Mouse (Mus musculus) urinary bladder, postnatal 4 days (tissue): Measurements from ENCODE around the gene Pdzd4.

Source experiments
- DNase-seq, 2 experiments: peaks; one replicate each; pipeline ENCODE4 v3.0.0; 2021 to 2022; ENCODE audit warnings: low spot score in 2 of 2

Pdzd4 gene

DNA sequence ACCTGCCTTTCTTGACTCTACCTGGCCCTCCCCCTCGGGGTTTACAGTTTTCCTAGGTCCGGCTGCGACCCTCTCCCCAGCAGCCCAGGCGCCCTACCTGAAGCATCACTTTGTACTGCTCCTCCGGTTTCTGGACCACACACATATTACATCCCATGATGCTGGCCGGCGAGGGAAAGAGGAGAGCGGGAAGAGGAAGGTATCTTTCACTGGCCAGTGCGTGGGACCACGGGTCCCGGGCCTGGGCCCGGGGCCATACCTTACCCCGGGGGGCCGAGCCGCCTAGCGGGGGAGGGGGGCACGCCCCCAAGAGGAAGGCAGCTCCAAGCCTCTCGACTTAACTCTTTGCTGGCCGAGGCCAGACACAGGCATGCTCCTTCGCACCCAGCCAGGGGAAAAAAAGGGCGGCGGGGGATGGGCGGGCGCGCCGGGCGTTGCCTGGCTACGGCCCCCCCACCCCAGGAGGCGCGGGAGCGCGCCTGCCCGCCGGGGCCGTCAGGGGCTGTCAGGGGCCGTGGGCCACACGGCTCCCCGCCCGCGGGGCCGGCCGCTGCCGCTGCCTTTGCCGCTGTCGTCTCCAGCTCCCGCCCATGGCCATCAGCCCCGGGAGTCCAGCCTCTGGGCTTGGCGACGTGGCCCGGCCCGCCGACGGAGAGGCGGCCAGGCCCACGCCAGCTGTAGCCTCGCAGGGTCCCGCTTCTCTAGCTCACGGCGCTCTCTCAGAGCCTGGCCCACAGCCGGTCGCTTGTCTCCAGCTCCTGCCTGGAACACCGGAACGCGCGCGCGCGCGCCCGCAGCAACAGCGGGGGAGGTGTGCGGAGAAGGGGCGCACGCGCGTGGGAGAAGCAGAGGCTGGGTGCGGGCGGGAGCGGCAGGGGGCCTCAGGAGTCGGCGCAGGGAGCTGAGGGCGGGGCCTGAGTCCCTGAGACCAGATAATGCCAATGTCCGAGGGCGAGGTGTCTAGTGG is at the start of gene Pdzd4:
TSS of gene Pdzd4 (minus strand) at position 785 of the 967 bp plus-strand sequence.
- peak; percentile 45 to 64 for DNase-seq

DNA sequence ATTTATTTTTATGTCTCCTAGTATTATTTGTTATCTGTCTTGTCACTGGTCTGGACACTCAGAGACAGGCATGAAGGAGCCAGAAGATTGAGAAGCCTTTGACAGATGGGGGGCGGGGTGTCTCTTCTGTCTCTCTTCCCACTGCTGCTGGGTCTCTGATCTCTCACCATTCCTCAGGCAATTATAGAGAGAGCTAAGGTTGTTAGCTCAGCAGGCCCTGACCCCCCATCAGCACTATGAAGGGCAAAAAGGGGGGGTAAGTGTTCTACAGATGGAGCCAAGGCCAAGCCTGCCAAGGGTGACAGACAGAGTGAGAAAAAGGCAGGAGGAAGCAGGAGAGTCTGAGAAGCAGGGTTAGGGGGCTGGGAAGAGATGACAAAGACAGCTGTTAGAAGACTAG is 47.2 kb upstream of the Pdzd4 start:
- DNase-seq: no peak

DNA sequence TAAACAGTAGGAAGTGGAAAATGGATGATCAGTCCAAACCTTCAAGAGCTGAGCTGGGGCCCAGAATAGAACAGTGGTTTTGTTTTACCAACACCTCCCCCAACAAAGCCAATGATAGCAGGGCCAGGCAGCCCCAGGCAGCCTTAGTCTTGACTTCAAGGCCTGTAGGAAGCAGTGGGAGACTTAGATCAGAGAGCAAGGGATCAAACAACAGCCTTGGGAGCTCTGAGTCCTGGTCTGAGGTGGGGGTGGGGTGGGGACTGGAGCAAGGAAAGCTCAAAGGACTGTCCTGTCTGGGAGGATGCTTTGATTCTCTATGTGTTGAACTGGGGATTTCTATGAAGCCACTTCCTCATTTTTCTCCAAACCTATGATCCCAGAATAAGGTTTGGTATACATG is 46.7 kb upstream of the Pdzd4 start:
- no peak for DNase-seq

DNA sequence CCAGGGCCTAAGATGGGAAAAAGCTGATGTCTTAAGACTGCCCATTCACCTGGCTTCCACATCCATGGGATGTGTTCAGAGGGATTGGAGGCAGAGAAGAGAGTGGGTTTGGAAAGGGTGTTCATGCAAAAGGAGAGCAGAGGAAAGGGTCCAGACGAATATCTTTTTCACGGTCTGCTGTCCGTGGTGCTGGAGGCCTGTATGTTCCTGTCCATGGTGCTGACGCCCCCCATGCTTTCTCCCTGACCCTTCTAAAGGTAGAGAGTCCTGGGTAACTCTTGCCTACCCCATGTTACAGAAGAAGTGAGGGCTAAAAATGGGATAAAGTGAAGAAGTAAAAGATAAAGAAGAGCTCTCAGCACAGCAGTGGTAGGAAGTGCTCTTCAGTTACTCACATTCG is 44.6 kb upstream of the Pdzd4 start:
- no peak for DNase-seq

DNA sequence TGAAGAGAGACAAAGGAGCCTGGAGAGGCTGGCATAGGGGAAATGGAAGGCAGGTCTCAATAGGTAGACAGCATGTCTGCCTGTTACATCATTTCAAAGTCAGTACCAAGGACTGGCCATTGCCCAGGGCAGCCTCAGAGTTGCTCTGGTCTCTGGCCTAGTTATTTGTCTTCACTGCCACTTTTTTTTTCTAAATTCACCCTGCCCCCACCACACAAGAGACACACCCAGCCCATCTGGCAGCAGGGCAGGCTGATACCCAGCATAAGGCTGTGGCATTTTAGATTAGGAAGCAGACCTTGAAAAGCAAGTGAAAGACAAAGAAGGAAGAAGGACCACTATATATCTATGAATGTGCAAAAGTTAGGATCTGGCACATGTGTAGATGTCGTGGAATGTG is 43.1 kb upstream of the Pdzd4 start:
- DNase-seq: no peak

DNA sequence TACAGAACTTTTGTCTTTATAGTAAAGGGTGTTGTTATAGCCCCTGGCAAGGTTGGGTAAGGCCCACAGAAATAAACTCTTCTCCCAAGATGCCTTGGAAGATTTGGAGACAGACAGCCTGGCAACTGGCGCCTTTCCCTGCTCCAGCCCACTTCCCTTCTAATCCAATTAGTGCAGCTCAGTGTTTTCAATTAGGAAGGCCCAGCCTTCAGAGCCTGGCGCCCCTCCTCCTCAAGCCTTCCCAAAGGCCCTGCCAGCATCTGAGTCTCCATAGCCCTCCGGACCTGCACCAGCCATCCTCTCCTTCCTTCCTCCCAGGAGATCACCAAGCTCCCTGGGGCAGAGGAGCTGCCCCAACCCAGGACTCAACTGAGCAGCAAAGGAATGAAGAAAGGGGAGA is 42.5 kb upstream of the Pdzd4 start:
- no peak for DNase-seq

DNA sequence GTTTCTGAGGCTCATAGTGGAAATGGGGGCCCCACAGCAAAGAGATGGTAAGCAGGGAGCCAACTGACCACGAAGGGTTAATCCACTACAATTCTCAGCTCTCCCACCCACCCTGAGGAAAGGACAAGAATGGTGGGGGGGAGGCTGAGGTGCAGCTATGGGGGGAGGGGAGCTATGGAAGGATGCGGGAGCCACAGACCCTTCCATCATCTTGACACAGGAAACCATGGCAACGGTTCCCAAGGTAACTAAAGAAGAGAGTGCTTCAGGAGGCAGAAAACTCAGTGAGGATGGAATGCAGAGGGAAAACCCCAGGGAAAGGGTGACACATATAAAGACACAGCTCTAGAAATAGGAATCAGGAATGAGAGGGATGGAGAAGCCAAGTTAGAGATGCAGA is 39.9 kb upstream of the Pdzd4 start:
- no peak for DNase-seq

DNA sequence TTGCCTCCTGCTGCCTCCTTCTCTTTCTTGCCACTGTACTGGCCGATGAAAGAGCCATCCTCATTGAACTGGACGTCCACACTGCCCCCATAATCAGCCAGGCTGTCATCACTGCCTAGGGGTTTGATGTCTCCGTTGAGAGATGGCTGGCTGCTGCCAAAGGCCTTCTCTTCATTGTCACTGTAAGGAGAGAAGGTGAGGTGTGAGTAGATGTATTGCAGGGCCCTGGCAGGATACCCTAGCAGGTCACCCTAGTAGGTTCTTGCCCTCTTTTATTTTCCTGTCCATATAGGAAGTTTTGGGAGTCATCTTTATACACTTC is 30.3 kb upstream of the Pdzd4 start:
- no peak for DNase-seq

DNA sequence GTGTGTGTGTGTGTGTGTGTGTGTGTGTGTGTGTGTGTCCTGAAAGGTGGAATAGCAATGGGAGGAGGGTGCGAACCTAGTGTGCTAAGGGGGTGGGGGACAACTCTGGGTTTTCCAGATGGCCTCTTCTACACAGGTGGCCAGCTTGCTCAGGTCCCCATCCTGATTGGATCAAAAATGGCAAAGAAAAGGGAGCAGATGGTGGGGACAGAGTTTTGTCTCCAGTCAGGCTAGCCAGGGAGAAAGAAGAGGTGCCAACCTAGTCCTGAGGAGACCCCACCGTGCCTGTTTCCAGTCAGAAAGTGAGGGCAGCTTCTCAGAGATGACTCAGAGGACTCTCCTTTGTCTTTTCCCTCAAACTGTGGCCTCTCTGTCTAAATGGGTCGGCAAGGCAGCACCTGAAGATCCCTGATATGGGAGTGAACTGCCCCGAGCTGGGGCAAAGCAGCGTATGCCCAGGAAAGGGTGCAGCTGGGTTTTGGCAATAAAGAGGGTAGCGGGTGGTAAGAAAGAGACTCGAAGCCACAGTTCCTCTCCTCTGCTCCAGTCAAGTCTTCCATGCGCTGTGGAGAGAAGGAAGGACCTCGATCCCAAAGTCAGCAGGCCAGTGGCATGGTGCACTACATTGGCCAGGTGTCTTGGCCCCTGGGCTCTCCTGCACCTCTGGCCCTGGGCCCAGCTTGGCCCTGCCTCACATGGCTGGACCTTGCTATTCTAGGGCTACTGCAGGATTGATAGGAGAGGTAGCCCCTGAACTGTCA is 29.7 kb upstream of the Pdzd4 start:
- DNase-seq: no peak

DNA sequence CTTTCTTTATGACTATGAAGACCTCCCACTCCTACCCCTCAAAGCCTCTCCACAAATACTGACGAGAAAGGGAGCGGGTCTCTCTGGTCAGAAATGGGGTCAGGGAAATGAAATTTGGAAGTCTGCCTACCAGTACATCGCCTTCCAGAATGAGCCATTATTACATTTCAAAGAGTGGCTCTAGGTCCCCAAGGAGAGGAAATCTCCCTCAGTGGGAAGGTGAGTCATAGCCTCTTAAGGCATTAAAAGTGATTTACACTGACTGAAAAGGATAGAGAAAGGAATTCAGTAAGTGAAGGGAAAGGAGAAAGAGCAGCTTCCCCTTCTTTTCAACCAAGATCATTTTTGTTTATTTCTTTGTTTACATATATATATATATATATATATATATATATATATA is 11.9 kb upstream of the Pdzd4 start:
- DNase-seq: no peak

DNA sequence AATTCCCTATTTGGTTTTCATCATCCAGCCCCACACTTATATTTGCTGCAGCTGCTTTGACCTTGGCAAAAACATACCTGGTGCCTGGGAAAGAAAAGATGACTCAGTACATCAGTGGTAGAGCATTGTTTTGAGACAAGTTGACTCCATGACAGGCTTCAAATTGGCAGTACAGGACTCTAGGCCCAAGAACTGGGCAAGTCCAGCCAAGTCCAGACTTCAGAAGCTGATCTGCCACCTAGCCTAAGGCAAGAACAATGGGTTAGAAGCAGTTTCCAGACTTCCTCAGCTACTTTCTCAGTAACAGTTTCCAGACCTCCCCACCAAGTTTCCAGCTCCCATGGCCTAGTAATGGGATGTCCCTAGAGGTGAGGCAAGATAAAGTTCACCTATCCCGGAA is 11.0 kb upstream of the Pdzd4 start:
- no peak for DNase-seq

DNA sequence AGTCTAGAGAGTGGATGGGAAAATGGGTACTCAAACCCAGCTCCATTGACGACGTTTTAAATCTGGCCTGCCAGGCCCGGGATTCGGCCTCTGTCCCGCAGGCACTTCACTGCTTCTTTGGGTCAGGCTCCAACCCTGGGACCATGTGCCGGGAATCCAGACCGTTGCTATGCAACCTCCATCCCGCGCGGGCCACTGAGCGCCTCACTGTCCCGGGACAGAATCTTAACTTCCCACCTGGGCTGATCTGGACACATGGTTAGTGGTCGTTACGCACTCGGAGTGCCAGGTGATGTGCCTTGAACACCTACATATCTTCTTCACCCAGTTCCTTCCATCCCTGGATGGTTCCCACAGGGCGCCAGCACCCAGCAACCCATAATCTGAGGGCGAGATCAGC is 1.0 kb downstream of the Pdzd4 start:
- DNase-seq: no peak

DNA sequence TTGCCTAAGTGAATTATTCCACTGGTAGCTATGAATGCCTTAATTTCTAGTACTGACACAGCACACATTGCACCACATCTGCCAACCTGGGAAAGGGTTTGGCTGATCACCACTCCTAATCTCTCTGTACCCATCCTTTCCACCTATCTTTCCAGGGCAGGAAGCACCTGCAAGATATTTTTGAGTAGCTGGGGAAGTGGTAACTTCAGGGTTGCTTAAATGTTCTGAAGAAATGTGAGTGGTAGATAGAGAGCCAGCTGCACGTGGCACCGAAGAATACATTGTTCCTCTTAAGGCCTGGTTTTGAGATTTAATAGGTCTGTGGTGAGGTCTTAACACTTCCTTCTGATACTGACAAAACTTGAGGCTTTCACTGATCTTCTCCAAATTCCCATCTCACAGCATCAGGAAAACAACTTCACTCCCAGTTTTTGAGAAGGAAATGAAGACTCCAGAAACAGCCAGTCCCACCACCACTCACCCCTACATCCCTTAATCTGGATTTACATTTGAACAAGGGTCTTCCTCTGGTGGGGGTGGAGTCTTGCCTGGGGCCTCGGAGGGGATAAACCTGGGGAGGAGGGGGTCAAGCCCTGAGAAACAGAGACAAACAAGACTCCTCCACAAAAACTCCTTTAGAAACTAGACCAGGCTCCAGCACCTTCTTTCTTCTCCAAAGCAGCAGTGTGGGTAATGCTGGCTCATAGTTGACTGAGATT is 8.0 kb downstream of the Pdzd4 start:
- DNase-seq: no peak

DNA sequence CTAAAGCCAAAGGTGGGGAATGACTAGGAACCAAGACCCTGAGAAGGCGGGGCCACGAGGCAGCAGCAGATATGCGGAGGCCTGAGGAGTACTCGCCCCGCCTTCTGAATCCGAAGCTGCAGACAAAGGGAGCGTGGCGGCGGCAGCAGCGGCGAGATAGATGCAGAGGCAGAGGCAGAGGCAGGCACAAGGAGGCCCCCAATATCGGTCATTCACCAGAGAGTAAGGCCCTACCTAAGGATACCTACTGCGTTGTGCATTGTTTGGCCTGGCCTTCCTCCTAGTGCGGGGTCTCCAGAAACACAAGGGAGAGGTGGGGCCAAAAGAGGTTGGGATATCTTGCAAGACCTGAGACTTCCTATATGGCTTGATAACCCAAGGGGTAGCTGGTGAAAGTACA is 9.7 kb downstream of the Pdzd4 start:
- no peak for DNase-seq

DNA sequence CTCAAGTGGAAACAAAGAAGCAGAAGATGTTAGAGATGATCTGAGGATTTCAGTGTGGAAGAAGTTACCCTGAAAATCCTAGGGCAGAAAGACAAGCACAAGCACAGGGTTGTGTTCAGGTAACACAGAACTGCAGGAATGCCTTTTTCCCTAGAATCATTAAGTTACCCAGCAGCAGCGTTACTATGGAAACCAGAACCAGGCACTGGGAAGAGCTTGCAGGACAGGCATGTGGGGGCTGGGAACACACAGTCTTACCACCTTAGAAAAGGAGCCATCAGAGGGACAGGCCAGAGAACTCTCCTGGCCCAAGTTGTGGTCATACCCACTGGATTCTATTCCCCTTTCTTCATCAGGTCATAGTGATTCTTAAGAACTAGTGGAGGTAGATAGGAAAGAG is 19.0 kb downstream of the Pdzd4 start:
- DNase-seq: no peak

DNA sequence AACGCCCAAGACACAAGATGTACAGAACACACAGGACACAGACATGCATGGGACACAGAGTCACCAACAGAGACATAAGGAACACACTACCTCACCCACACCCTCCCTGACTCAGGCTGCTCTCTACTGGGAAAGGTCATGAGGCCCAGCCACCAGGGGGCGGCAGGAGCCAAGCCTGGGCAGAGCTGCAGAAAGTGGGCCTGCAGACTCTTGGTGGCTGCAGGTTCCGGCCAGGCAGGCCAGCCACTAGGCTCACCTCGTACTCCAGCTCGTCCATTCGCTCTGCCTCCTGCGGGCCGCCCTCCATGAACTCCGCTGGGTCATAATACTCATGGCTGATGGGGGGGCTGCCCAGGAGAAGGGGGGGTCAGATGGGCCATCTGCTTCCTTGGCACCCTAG is 26.3 kb downstream of the Pdzd4 start:
- peak; percentile 61 to 74 for DNase-seq

DNA sequence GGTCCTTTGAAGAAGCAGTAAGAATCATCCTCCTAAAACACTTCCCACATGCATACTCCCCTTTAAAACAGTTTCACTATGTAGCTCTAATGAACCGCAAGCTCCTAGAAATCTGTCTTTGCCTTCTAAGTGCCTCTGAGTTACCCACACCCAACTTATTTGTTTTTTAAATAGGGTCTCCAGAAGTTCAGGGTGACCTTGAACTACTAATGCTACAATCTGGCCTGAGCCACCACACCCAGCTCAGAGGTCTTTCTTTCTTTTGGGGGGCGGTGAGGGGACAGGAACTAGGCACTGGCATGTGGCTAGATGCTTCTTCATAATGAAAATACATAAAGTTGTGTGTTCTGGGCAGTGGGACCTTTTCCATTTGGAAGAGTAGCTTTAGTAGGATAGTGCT is 27.3 kb downstream of the Pdzd4 start:
- DNase-seq: no peak

DNA sequence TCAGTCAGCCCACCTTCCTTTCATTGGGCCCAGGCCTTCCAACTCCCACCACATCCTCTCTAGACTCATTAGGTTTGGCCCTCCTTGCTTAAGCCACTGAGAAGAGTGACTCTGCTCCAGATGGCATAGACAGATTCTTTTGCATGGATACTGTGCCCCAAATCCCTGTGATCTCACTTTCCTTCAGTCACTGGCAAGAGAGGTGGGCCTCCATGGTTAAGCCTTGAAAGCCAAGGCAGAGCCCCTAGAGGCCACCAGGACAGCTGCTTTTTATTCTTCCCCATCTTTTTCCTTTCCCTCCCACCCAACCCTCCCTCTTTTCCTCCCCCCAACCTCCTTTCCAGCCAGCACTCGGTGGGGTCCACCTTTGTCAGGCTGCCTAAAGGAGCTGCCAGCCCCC is 31.3 kb downstream of the Pdzd4 start:
- DNase-seq: no peak

DNA sequence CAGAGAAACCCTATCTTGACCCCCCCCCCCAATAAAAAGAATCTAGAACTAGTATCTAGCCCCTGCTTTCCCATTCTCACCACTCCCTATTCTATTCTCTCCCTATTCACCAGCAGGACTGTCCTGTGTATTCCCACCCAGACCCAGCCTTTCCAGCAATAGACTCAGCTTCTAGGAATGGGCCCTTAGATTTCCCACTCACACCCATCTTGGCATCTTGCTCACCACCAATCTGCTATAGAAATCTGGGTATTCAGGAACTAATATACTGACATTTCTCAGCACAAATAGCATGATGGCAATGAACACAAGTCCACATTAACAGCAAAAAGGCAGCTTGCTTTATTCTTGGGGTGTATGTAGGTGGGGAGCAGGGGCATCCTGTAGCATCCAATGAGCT is 31.7 kb downstream of the Pdzd4 start:
- no peak for DNase-seq

DNA sequence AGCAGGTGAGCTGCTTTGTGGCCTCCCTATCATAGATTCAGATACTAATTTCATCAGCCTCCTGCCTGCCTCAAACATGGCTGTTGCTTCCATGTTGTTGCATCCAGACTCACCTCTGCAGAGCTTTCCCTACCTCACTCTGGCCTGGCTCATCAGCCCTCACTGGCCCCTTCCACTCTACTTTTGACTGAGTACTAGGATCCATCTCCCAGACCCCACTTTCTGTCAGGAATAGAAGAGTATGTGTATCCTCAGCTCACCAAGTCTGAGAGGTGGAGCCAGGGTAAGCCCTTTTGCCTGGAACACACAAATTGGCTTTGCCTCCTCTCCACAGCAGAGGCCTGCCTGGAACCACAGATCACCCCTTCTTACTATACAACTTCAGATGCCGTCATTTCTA is 36.3 kb downstream of the Pdzd4 start:
- DNase-seq: no peak

DNA sequence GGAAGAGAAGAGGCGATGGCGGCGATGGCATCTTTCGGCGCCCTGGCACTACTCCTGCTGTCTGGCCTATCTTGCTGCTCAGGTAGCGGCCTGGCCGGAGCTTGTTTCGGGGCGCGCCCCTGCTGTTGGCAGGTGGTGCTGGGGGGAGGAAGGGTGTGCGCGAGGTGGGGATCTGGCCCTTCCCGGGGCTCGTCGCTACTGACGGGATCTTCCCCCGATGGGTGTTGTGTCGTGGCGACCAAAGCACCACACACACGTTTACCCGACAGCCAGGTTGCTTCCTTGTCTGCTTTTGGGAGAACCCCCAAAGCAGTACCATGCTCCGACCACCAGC is 37.6 kb downstream of the Pdzd4 start:
- no peak for DNase-seq

DNA sequence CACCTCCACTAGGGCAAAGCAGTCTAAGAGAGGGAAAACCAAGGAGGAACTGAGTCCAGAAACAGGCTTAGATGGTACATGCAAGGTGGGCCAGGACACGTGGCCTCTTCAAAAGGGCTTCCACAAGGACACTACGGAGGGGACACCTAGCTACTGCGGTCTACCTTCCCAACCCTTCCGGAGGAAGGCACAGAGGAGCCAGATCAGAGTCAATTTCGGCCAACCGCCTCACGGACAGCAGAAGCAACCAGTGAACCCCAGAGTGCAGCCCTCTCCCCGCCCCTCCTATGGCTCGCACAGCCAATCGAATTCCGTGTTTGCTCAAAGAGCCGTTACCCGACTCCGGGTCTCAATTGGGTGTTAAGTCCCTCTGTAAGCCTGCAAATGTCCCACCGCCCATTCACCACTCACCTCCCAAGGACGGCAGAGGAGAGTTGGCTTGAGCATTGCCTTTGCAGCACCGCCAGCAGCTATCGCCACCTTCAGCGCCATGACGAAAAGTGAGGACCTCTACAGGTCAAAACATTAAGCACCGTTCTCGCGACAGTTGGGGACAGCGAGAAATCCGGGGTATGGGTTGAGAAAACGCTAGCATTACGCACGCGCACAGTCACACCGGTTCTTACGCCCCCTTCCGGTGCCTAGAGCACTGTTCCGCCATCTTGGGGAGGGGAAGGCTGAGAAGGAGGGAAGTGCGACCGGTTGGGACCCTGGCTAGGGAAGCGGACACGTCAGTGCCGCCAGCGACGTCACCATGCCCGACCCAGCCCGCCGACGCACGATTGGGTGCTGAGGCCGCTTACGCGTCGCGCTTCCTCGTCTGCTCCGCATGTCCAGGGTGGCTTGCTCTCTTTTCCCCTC is 38.2 kb downstream of the Pdzd4 start, which contains the start of the genes Idh3g and Ssr4:
TSS of gene Idh3g (minus strand) at position 534 of the 861 bp plus-strand sequence.
TSS of gene Ssr4 (plus strand) at position 665 of the 861 bp plus-strand sequence.
- DNase-seq: peak; percentile 87 to 88
